Mouse (Mus musculus): ENCODE measurements around the gene Gm45521.

Gm45521 gene

DNA sequence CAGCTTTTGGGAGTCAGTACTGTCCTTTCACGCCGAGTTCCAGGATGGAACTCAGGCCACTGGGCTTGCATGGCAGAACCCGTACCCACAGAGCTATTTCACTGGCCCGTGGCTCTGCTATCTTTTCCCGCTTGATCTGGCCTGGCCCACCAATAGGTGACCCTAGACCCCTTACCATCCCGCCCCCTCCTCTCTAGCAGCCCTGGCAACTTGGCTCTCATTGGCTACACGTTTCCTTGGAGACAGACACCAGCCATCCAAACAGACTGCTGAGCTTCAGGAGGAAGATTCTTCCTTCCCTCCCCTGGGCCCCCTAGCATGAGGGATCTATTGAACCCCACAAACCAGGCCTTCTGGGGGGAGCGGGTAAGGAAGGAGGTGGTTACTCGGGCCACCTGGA is at the start of gene Gm45521:
Gm45521 (plus strand) TSS at position 240 of the 400 bp plus-strand sequence.
- DNase-seq (ENCODE audit: low spot score in 2 of 2) = no peak

DNA sequence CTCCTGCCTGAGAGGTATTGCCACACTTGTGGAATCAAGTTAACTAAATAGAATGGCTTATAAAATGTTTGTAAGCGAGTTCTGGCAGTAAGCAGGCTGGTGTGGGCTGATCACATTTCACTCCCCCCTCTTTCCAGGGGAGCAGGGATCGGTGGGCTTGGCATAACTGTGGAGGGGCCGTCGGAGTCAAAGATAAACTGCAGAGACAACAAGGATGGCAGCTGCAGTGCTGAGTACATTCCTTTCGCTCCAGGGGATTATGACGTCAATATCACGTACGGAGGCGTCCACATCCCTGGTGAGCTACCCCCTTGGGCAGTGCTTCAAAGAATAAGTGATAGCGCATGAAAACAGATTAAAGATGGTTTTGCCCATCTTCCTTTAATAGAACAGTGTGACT is 47.6 kb upstream of the Gm45521 start:
- no peak for DNase-seq (ENCODE audit: low spot score in 2 of 2)

DNA sequence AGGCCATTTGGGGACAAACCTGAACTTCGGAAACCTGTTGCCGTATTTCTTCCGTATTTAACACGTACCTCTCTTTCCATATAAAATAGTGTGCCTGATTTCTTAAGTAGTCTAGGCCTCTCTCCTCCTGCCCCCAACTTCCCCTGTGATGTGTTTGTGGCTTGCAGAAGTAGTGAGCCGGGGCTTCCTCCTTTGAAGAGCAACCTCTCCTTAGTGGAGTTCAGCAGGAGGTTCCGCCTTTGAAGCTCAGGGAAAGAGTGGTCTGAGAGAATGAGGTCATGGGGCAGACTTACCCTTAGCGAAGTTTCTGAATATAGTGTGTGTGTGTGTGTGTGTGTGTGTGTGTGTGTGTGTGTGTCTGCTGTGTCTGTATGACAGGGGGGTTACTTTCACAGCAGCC is 43.2 kb upstream of the Gm45521 start:
- no peak for DNase-seq (ENCODE audit: low spot score in 2 of 2)

DNA sequence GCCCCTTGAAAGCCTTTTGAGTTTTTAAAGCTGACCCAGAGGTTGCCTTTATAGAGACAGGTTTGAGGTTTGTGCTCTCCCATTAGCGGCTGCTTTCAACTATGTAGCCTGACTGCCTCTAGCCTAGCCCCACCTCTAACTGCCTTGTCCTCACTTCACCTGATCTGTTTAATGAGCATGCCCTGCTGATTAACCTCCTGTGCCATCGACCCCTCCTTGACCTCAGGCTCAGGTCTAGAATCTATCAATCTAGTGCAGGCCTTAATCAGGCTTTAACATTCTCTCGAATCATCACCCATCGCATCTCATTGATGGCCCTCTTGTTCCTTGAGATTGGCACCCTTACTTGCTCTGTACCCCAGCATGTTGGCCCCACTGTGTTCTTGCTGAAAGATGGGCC is 42.6 kb upstream of the Gm45521 start:
- DNase-seq (ENCODE audit: low spot score in 2 of 2) = no peak

DNA sequence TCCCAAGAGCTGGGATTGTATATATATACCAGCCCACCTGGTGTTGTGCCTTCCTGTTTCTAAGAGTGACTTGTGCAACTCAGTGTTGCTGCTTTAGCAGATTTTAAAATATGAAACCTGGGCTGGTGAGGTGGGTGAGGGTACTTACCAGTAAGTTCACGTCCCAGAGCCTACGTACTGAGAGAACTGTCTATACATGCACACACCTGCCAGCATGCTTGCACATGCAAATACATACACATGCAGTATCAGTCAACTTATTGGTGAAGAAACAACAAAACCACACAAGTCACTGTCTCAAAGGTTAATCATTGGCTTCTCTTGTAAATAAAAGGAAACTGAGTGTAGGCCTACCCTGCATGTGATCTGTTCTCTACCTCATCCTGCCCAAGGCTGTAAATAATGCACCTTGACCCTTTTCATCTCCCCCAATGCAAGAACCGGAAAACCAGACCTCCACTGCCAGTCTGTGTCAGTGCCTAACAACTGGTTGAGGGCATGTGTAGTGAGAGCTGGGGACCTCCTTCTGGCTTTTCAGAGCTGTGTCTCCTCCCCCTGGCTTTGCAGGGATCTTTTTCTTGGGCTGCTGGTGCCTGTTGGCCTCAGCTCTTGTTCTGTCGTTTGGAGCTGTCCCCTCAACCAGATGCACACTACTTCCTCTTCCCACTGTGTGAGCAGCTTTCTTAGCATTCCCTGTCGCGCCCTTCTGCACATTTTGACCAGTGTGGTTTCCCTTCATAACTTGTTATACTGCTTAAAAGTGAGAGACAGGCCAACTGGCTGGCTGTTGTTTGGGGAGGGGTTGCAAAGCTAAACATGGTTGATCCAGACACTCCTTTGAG is 38.7 kb upstream of the Gm45521 start:
- DNase-seq (ENCODE audit: low spot score in 2 of 2) = no peak

DNA sequence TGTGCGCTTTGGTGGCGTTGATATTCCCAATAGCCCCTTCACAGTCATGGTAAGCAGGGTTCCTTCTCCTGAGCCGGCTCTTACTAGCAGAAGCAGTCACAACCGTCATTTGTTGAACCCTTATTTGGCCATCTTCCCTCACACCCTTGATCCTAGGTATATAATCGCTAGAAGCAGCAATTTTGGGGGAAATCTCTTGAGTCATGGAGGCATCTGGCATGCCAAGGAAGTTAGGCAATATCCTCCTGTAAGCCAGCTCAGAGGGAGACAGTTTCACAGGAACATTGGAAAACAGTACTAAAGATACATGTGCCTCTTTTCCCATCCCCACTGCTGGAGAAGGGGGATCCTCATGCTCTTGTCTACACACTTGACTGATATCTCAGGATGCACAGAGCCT is 37.8 kb upstream of the Gm45521 start:
- no peak for DNase-seq (ENCODE audit: low spot score in 2 of 2)

DNA sequence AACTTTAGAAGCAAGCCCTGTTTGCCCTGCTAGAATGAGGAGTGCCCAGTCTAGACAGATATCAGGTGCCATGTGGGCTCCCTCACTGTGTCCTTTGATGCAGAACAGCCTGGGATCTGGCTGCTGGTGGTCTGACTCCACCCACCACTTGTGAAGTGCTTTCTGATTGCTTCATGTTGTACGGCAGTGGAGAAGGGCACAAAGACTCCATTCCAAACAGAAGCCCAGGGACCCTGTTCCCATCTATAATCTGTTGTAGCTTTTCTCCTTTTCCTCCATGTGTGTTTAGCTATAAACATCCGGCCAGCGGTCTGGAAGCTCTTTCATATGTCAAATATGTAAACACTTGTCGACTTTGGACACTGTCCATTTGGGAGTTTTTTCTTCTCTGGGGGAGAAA is 37.2 kb upstream of the Gm45521 start:
- DNase-seq (ENCODE audit: low spot score in 2 of 2) = no peak

DNA sequence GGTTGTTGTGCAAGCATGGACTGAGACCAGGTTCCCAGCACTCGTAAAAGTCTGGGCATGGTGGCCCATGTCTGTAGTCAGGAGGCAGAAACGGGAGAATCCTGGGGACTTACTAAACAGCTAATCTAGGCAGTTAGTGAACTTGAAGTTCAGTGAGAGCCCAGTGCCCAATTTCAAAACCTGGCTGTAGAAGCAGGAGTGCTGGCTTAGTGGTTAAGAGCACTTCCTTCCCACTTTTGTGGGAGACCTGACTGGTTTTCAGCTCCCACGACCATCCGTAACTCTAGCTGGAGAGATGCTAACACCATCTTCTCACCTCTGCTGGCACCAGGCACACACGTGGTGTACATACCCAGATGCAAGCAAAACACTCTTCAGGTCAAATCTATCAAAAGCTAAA is 35.6 kb upstream of the Gm45521 start:
- no peak for DNase-seq (ENCODE audit: low spot score in 2 of 2)

DNA sequence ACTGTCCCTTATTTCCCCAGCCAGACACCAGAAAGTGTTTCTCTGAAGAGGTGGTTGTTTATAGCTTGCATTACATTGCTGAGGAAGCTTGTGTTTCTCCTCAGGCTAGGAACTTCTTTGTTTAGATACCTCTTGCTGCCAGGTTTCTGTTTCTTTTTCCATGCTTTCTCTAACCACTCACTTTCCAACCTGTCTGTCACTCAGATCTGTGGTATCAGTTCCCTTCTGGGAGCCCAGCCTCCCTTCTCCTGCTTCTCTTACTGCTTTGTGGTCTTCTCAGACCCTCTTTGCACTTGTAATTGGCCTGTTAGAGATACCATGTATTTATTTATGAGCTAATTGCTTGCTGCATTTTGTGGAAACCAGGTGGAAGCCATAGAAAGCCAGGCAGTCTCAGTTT is 33.5 kb upstream of the Gm45521 start:
- DNase-seq (ENCODE audit: low spot score in 2 of 2) = no peak

DNA sequence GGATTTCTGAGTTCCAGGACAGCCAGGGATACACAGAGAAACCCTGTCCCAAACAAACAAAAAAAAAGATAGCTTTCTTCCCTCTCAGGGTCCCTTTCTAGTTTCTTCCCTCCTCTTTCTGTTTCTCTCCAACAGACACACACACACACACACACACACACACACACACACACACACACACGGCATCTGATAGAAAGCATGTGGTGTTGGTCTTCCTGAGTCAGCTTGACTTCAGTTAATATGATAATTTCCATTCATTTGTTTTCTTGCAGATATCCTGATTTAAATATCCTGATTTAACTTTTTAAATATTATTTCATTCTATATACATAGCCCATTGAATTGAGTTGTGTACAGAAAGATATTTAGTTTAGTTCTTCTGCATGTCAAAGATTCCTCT is 28.7 kb upstream of the Gm45521 start:
- no peak for DNase-seq (ENCODE audit: low spot score in 2 of 2)

DNA sequence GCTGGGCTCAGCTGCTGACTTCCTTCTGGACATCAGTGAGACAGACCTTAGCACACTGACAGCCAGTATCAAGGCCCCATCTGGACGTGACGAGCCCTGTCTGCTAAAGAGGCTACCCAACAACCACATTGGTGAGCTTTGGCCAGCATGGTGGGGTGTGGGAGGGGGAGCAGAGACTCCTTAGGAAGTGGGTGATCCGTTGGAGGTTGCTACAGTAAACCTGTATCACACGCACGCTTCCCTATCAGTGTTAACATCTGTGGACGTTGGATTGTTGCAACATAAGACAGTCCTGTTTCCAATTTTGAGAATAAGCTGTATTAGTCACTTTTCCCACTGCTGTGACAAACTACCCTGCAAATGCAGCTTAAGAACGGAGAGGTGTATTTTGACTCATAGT is 28.1 kb upstream of the Gm45521 start:
- no peak for DNase-seq (ENCODE audit: low spot score in 2 of 2)

DNA sequence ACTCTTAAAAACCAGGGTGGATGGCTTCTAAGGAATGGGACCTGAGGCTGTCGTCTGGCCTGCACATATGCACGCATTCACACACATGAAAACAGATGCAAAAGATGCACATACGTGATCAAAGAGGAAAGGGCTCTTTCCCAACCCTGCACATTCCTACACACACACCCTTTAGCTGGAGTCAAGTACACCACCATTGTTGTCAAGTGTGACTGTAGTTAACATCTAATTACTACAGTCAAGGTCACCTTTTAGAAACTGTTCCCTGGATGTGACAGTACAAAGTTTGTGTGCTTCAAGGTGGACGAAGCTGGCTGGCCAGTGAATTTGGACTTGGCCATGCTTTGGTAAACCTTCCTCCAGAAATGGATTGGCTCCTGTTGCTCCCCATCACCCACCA is 24.9 kb upstream of the Gm45521 start:
- DNase-seq (ENCODE audit: low spot score in 2 of 2) = no peak

DNA sequence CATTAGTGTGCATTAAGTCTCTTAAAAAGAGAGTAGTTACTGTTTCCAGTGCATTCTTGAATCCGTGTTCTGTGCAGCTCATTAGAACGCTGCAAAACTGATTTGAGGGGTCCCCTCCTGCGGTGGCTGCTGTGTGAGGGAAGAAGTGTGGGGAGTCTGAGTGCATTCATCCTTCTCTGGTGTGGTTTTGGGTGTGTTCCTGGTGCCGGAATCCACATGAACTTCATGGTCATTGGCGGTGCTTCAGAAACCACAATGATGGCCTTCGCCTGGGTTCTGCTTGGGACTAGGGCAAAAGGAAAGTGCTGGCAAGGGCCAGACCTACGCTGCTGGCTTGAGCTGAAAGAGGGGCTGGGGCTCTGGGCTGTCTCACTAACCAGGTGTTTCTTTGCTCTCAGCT is 22.9 kb upstream of the Gm45521 start:
- DNase-seq (ENCODE audit: low spot score in 2 of 2) = no peak

DNA sequence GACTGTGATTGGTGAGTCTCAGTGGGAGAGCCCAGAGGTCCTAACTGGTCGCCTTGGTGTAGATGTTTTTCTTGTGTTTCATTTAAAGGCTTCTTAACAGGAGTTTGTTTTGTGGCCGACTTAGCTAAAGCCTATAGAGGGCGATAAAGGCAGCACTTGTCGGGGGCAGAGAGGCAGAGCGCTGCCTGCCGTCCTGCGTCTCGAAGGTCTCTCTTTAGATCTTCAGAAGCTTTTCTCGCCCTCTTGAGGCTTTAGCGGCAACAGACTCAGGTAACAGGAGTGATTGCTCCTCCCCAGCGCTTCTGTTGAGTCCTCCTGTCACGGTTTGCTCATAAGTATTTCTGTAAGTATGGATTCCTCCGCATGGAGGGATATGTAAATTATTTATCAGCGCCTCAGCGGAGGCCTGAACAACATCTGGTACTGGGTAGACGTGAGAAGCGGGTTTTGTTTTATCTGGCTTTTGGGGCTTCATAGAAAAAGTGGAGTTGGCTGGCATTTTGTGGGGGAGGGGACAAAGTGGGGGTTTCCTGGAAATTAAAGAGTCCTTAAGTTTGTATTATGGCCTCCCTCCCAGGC is 19.9 kb upstream of the Gm45521 start:
- peak in 1 of 2 experiments; percentile 23 for DNase-seq (ENCODE audit: low spot score in 2 of 2)

DNA sequence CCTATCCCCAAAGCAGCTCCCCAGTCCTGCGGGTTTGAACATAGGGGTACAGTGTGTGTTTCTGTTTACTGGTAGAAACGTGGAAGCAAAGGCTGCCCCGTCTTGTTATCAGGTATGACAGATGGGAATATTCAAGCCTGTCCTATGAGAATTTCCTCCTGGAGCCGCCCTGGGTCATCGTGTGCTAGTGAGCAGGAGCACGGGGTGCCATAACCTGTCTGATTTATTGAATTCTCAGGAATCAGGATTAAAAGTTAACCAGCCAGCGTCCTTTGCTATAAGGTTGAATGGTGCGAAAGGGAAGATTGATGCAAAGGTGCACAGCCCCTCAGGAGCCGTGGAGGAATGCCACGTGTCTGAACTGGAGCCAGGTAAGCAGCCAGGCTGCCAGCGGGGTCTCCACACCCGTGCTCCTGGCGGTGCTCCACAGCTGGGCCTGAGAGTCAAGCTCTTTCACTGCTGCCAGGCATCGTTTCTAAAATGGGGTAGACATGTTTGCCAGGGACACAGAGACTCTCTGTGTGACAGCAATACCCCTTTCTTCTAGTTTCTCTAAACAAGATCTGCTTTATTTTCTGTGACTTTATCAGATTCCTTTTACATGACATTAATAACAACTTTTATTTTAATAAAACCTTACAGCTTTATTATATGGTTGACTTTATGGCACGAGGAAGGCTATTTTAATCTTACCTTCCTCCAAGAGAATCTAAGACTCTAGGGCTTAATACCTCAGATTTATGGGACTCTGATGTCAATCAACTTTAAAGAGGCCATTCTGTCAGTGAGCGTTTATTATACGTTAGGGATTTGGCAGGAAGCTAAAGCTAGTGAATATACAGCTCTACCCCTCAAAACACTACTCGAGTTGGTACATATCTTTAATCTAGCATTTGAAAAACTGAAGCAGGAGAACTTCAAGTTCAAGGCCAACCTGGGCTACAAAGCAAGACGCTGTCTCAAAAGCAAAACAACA is 18.0 kb upstream of the Gm45521 start:
- DNase-seq (ENCODE audit: low spot score in 2 of 2) = no peak

DNA sequence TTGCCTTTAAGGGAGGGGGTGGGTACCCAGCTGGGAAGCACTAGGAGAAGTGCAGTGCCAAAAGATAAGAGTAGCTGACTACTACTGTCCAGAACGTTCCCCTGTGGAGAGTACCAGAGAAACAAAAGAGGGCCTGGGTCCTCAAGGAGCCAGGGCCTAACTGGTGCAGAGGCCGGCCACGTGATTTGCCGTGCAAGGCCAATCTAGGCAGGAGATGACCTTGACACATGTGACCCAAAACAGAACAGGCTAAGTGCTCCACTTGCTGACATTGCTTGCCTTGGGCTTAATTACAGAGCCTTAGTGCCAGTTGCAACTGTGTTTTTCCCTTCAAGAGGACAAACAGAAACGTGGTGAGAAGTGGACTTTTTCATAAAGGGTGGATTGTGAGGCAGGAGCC is 15.7 kb upstream of the Gm45521 start:
- DNase-seq (ENCODE audit: low spot score in 2 of 2) = no peak

DNA sequence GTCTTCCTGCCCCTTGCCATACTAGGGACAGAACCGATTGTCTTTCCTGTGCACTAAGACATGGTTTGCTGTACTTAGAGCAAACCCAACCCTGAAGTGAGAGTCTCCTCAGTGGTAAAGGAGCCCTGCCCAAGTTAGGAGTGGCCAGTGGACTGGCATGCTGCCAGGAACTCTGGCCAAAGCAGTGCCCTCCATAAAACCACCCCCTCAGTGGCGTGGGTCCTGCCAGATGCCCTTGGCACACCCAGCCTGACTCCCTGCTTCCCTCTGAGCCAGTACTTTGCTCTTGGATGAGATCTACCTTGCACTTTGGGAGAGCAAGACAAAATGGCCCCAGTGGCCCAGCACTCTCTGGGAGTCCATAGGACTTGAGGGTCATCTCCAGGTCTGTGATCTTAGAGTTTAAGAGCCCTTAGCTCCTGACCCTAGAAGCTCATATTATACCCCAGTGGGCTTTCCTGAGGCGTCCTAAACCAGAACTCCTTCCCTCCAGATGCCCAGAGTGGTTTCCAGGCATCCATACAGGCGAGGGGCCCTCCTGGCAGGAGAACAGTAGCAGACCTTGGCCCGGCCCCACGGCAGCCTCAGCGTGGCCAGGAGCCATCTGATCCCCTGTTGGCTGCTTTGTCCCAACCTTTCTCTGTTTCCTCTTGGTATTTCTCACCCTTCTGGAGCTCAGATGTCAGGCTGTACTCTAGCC is 13.8 kb upstream of the Gm45521 start:
- DNase-seq (ENCODE audit: low spot score in 2 of 2) = peak in 1 of 2 experiments; percentile 18

DNA sequence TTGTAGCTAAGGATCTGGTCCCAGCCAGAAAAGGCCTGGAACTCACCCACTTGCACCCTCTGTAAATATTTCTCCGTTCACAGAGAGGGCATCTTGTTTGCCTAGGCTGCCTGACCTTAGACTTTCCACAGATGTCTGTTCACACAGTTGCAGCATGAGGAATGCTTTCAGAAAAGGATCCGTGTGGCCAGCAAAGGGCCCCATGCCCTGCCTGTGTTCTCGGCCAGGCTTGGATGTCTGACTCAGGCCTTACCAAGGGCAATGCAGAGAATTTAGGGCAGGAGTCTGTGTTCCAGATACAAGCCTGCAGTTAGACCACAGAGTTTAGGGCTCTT is 13.3 kb upstream of the Gm45521 start:
- no peak for DNase-seq (ENCODE audit: low spot score in 2 of 2)

DNA sequence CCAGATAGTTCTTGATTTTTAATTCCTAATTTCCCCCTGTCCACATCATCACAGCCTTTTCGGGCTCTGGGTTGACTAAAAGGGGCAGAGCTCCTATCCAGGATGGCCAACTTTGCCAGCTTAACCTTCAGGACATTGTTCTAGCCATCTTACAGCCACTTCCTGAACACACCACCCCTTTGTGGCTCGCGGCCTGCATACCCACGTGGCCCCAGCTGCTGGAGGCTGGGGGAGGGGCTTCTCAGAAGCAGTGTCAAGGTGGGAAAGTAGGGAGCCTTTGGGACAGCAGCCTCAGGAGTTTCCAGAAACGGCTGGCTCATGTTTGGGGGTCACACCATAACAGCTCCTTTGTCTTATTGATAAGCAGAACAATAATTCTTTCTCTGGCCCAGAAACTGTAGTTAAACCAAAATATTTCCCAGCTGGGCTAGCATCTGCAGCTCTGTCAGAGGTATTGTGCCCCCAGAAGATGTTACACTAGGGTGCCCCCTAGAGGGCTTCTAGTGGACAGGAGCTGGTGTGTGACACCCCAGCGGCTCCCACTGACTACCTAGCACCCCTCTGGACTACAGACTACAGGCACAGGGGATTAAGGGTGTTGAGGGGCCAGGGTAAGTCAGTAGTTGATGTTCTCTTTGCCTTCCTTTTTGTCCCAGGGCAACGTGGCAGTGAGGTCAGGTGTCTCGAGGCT is 12.6 kb upstream of the Gm45521 start:
- DNase-seq (ENCODE audit: low spot score in 2 of 2) = no peak

DNA sequence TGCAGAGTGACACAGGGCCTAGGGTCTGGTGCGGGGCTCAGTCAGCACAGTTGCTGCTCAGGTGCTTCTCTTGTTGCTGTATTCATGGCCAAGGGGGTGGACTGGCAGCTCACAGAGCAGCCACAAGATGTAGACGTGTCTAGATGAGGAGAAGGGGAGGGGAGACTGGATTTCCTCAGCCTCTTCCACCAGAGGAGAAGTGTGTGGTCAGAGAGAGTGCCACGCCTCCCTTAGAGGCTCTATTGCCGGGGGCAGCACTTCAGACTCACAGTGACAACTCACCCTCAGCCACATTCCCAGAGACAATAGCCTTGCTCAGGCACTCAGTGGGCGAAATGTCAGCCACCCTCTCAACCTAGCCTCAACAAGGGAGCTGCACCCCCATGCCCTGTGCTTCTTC is 11.8 kb upstream of the Gm45521 start:
- no peak for DNase-seq (ENCODE audit: low spot score in 2 of 2)

DNA sequence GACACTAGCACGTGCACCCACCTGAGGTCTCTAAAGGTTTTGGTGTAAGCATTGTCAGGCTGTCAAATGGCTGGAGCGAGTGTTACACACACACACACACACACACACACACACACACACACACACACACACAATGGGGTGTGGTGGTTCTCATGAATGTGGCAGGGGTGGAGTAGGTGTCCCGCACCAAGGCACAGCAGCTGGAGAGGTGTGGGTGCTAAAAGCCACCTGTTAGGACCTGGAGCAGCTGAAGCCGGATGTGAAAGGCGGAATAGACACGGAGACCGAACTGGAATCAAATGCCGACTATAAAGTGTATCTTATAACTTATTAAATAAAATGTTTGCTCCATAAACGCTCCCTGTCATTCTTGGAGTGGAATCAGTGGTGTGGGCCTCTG is 5.9 kb upstream of the Gm45521 start:
- no peak for DNase-seq (ENCODE audit: low spot score in 2 of 2)
